Mouse (Mus musculus): ENCODE measurements at regions not wholly inside any gene's neighbourhood (a gene's known extent, or its start where the extent isn't known, plus 50 kb on each side); places are given as distances from the start of the nearest gene placed in this dataset.

DNA sequence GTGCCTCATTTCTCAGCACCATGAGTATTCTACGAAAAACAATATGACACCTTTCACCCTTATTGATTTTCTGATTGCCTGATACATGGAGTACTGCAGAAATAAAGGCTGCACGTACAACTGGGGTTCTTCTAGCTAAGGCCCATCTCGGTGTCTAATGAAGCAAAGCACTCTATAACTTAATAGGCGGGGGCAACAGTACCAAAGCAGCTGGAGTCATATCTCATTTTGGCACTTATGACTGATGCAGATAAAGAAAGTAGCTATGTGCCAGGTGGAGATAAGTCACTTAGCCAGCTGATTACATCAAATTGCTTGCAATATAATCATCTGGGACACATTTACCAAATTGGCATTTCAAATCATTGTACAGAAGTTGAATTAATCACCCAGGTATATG lies 73.0 kb upstream of the Lin7a start:
- no peak for DNase-seq

DNA sequence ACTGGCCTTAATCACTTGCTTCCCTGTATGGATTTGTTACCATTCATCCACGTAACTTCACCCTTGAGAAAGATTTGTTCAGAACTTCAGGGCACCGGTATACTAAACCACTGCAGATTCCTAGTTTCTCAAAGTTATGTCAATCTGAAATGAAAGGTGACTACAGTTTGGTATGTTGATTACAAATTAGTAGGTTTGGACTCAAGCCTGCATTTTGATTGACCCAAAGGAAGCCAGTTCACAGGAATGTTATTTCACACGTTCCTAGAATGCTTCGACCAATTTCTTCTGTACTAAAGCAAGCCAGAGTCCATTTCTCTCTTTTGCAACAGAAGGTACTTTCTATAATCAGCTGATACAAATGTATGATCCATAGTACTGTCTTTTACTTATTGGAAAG lies 70.4 kb upstream of the Lin7a start:
- no peak for DNase-seq

DNA sequence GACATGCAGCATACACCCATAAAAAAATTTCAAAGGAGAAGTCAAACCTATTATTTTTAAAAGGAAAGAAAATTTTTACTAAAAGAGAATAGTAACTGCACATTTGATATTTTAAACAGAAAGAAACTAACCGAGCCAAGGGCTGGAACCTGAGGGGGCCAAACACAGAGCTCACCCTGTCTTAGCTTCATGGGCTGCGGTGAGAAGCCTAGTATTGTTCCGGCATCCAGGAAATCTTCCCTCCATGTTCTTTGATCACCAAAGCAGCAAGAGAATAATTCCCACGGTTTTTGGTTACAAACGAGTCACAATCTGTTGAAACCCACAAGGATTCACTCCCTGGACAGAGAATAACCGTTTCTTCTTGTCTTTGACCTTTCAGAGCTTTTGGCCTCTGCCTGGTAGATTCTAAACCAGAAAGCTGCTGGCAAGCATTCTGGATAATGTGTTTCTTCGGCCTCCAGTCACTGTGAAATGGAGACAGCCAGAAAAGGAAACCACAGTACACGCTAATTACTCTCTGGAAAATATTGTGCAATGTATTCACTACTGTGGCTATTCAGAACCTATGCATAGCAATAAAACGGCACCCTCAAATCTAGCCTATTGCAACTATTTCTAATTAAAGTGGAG lies 66.3 kb upstream of the Lin7a start:
- DNase-seq, result no peak

DNA sequence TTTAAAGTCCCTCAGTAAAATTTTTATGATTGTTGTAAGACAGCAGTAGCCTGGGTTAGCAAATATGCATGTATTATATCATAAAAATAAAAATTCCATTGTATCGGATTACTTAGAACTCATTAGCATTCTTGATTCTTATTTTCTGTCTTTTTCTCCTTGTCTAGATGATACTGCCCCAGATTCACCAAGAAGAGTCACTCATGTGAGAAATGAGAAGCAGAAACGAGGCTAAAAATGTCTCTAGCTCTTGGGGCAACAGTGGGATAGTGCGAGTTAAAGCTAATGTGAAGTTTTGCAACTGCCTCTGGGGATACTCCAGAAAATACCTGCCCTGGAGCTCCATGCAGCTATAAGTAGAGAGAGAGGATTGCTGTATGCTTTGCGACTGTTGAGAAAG lies 61.6 kb upstream of the Lin7a start:
- DNase-seq, result peak; percentile 30

DNA sequence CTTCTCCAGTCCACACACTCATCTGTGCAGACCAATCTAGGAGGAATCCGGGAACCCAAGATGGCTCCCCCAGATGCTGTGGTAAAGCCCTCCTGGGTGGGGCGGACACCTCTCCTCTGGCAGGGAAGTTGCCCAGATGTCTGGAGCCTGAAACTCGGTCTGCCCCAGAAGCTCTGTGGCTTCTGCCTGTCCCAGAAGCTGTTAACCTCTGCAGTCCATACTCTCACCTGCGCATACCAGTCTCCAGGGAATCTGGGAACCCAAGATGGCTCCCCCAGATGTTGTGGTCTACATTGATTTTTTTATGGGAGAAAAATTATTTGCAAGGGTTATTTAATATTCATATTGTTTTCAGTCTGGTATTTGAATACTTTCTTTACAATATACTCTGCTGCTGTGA lies 58.4 kb upstream of the Lin7a start:
- no peak for DNase-seq

DNA sequence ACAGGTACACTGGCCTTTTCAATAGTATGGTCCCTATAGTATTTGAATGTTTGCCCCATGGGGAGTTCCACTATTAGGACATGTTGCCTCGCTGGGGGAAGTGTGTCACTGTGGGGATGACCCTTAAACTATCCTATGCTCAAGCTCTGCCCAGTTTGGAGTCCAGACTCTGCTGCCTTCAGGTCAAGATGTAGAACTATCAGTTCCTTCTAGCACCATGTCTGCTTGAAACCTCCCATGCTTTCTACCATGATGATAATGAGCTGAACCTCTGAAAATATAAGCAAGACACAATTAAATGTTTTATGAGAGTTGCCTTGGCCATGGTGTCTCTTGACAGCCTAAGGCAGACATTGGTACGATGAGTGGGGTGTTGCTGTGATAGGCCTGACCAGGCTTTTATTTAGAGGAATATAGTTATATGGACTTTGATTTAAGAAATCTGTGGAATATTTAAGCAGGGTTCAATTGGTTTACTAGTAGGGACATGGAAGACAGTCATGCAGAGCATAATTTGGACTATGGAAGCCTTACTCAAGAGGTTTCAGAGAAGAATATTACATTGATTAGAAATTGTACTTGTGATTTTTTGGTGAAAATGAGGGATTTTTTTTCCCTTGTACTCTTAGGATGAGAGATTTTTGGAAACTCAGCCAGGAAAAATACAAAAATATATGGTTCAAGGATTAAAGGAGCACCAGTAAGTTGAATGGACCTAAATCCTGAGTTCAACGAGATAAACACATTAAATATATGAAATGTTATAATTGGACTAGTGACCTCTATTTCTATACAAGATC lies 57.7 kb upstream of the Lin7a start:
- no peak for DNase-seq

DNA sequence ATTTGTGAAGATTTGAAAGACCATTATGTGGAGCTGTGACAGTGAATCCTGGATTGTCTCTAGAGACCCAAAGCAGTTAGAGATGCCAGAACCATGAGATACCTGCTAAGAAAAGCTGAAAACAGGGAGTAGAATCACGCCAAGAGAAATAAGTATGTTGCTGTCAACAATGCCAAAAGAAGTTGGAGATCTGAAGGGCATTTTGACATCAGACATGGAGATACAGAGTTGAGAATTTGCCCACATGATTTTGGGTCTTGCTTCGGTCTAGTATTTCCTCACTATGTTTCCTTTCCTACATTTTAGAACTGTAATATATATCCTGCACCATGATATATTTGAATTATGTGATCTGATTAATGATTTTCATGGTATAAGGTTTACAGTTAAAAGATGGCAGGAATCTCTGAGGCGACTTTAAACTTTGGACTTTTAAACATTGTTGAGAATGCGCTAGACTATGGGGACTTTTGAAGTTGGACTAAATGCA lies 56.7 kb upstream of the Lin7a start:
- DNase-seq, result no peak

DNA sequence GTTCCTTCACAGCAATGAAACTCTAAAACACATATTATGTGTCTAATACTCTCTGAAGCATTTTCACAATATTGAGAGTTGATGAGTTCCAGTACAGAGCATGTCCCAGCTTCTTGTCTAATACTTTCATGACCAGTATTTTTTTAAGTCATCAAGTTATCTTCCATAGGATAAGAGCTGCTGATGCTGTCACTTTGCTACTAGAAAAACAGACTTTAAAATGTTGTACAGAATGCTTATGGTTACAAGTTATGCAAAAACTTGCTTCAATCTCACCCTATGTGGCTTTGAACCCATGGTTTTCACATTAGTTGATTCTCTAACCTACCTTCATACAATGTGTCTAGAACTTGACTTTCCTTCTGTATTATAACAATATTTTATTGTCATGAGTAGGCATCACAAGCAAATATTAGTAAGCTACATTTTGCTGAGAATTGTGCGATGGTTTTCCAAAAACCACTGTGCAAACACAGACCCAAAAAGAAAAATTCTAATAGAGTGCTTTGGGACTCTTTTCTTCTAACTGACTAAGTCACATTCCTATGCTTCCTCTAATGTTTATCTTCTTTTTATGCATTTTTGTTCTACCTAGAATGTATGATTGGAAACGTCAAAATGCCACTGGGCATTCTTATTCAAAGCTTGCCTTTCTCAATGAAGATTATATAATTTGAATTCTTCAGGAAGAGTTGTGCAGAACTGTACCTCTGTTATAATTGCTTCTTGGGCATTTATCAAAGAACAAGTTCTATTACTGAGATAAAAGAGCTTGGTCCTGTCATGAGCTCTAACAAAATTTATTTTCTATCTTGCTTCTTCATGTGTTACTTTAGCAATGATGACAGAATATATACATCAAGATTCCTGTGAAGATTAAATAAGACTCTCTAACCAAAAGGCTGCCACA lies 55.6 kb upstream of the Lin7a start:
- no peak for DNase-seq

DNA sequence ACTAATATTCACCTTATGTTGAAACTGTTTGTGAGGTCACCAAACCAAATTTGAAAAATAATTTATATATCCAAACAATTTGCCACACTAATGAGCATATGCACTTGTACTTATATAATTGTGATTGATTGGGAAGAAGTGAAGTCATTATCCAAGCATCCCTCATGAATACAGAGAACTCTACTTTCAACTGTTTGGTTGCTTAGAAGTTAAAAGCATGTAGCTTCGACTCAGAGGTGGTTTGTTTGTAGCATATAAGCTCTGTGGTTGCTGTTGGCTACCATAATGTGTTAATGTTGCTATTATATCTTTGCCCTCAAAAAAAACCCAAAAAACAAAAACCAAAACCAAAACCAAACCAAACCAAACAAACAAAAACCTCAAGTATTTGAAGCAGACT lies 54.7 kb upstream of the Lin7a start:
- no peak for DNase-seq

DNA sequence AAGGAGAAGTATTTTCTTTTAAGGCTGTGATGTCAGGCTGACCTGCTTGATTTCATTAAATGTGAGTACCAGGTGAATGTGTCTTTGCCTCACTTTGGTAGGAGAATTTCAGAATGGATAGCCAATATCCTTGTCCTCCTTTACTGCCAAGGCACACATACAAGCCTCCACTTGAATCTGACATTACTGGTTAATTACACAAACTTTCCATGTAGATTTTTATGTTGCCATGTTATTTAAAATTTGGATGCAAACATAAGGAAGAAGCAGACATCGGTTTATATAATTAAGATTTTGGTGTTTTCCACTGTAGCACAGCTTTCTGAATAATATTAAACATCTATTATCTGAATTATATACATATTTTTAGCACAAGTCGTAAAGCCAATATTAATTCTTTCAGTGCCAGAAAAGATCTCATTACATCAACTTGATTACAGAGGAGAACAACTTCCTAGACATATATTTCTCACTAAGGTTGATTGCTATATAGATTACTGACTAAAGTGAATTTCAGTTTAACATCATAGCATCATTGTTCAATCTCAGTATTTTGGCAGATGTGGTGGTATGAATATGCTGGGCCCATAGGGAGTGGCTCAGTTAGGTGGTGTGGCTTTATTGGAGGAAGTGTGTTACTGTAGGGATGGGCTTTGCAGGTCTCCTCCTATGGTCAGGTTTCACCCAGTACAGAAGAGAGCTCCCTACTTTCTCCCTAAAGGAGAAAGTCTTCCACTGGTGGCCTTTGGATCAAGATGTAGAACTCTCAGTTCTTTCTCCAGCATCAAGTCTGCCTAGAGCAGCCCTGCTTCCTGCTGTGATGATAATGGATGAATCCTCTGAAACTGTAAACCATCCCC lies 53.9 kb upstream of the Lin7a start:
- no peak for DNase-seq

DNA sequence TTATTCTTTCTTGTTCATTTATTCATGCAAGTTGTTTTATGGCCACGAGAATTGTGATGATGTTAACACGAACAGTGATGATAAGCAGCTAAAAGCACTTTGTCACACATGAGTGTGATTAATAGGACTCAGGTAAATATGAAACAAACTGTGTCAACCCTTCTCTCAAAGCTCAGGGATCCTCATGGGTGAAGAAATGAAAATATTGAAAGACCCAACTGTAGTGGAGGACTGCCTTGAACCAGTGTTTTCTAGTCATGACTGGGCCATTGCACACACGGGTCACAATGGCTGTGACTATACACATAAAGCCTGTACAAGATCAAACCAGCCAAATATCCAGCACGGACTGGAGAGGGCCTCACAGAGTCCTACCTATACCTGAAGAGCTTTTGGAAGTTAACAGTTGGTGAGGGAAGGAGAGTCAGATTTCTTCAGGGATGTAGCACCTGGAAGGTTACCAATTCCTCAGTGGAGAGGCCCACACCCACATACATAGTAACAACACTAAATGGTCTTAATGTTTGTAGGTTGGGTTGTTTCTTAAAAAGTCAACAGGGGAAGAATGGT lies 52.5 kb upstream of the Lin7a start:
- no peak for DNase-seq

DNA sequence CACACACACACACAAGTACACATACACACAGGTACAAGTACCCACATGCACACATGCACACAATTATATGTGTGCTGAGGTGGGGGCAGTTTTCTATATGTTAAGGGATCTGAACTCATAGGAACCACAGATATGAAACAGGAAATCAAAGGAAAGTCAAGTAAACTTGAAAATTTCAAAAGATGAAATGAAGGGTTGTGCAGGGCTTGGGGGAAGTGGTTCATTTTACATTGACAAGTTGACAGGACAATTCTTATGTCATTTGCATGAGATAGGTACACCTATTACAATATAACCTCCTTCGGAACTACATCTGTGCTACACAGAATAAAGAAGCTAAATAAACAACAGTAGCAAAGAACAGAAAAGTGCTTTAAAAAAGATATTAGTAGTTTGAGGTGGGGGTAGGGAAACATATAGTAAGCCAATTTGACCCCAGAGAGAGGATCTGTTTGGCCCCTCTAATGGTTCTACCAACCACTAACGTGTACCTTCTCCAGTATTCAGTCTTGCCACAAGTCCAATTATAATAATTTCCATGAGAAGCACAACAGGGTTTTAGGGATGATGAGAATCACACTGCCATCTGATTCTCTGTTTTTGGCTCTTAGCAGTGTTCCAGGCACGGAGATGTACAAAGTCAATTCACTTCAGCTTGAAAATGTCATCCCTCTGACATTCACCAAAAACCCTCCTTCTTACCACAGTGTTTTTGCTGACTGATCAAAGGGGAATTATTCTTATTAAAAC lies 51.7 kb upstream of the Lin7a start:
- no peak for DNase-seq

DNA sequence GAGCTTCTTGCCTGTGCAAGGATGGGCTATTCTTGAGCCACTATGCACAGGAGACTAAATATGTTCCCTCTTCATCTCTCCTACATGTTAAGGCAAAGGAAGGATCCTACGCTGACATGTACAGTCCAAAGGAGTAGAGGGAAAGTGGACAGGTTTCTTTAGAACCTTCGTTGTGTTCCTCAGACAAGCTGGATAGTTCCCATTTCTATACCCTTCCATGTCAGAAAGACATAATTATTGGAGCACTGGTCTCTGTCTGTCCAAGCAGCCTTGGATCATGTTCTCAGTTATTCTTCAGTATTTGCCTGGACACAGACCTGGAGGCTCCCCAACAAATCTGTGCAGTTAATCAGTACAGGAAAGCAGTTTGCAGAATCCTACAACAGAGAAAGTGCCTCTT lies 51.0 kb upstream of the Lin7a start:
- DNase-seq, result no peak

DNA sequence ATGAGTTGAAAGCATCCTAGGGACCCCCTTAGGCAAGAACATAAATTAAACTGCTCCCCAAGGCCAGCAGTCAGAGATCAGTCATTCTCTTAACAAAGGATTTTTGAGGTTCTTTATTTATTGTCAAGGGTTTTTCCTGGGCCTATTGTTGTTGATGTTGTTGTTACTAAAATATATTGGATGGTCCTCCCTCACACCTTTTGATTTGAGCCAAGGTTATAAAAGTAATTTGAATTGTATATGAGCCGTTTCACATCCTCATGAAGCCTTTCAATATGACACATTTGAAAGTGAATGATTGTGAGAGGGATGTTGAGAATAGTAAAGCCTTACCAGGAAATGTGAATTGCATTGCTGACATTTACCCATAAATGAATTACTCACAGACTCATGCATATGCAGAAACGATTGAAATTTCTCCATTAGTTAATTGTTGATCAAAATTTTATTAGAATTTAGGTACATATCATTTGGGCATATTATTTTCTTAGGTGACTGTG lies 50.3 kb upstream of the Lin7a start:
- DNase-seq, result no peak

All from retina, postnatal 1 day (tissue).